Mouse (Mus musculus): ENCODE measurements around the gene Usp6nl.

DNA sequence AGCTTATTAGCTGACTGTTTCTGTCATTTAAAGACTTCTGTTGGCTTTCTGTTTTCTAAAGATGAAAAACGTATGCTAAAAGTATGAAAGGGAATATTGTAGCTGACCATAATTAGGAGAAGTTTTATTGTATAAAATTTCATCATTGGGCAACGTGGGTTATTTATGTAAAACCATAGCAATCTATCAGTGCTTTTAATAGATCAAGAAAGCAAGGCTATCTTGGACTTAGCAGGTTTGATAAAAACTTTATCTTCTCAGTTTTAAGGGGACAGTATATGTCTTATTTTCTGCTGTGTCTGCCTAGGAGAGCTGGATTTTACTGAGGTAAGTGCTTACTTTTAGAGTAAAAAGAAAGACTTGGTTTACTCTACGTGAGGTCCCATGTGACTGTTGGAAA is 14.2 kb downstream of the Usp6nl start:
- no peak for TF ChIP-seq POLR2A (IDR thresholded peaks at IDR 0.05; ENCODE audit: low read depth, low read length)
- TF ChIP-seq CTCF (IDR thresholded peaks at IDR 0.05; ENCODE audit: extremely low read depth, insufficient read length, insufficient replicate concordance, low read depth, low read length): no peak
